Mouse (Mus musculus) liver, embryonic 15.5 days (tissue): Measurements from ENCODE around the gene Paqr9. TPM values are rescaled to one million over a fixed set of nuclear protein-coding genes. Genes with fewer than 3 reads are reported as not detected.
"Not testable (repeated sequence)": the region's sequence is repeated elsewhere in the genome, so short reads cannot be mapped to it uniquely, and the experiment has no call there.

Experiments
- ATAC-seq: fragments of 200-750 bp; cut with Nextera tagmentation; 2 replicates; pipeline ENCODE4 v1.8.0; 2017; ENCODE audit warnings: moderate number of reproducible peaks, mild to moderate bottlenecking, moderate library complexity; ENCODE audit not compliant: insufficient read depth
- H3K27ac ChIP-seq: fragments of 300-500 bp; sonication (generic); replicated peaks from 2 replicates; pipeline ENCODE4 v1.5.1; 2015; ENCODE audit warnings: mild to moderate bottlenecking, inconsistent platforms
- H3K27me3 ChIP-seq: fragments of 300-500 bp; sonication (generic); 2 replicates; pipeline ENCODE4 v1.6.1; 2015; ENCODE audit warnings: mild to moderate bottlenecking, inconsistent platforms
- H3K36me3 ChIP-seq: fragments of 300-500 bp; sonication (generic); replicated peaks from 2 replicates; pipeline ENCODE4 v1.6.1; 2015; ENCODE audit warnings: moderate library complexity, mild to moderate bottlenecking, inconsistent platforms
- H3K4me1 ChIP-seq: fragments of 300-500 bp; sonication (generic); replicated peaks from 2 replicates; pipeline ENCODE4 v1.6.1; 2015; ENCODE audit warnings: inconsistent platforms
- H3K4me2 ChIP-seq: fragments of 300-500 bp; sonication (generic); 2 replicates; pipeline ENCODE4 v1.6.1; 2015; ENCODE audit warnings: moderate library complexity, mild to moderate bottlenecking, inconsistent platforms
- H3K4me3 ChIP-seq: fragments of 300-500 bp; sonication (generic); replicated peaks from 2 replicates; pipeline ENCODE4 v1.5.1; 2015; ENCODE audit warnings: mild to moderate bottlenecking, inconsistent platforms
- H3K9ac ChIP-seq: fragments of 300-500 bp; sonication (generic); 2 replicates; pipeline ENCODE4 v1.6.1; 2015; ENCODE audit warnings: moderate library complexity, mild to moderate bottlenecking, inconsistent platforms
- H3K9me3 ChIP-seq: fragments of 300-500 bp; sonication (generic); replicated peaks from 2 replicates; pipeline ENCODE4 v1.6.1; 2016; ENCODE audit warnings: inconsistent platforms
- WGBS: fragments of 180-500 bp; shearing (Covaris S2); methylation state at CpG from one replicate; pipeline ENCODE4 v1.1.7; 2015; ENCODE audit warnings: mixed read lengths; ENCODE audit not compliant: insufficient replicate concordance; 5-methylcytosine and 5-hydroxymethylcytosine counted together
- polyA plus RNA-seq: library from polyadenylated mRNA; unstranded; fragments of >200 nt; fragmentation: Nextera tagmentation; extraction: Ambion mirVana; gene quantifications from 2 replicates; pipeline ENCODE4 v1.2.1, GENCODE M21; 2015

Paqr9 gene
- polyA plus RNA-seq, result 13.3 and 14.9 TPM in 2 replicates

GRCm38 (mm10) chr9:95559059-95559935, at the start of gene Paqr9:
Paqr9 (plus strand) TSS chr9:95559657.
- H3K4me1 ChIP-seq, result peaks cover 72% of the 10 kb centered on the region
- peak within 1 kb of the TSS; percentile 78 for H3K27ac ChIP-seq

GRCm38 (mm10) chr9:95510693-95511404, 48.6 kb upstream of the Paqr9 start:
- H3K27ac ChIP-seq, result peak overlapping the region; percentile 89
- H3K4me2 ChIP-seq, result peak overlapping the region; percentile 91
- H3K4me3 ChIP-seq, result peak overlapping the region; percentile 92
- H3K27me3 ChIP-seq, result no peaks in the 10 kb centered on the region
- peaks cover 31% of the 10 kb centered on the region for H3K4me1 ChIP-seq
- H3K36me3 ChIP-seq, result no peaks in the 10 kb centered on the region
- WGBS, result 1% methylated on average over 21 of the region's 21 CpGs
- ATAC-seq, result peak; percentile 10; the same call in 1 of the 2 replicates
- H3K9me3 ChIP-seq, result no peaks in the 10 kb centered on the region
- peak overlapping the region; percentile 92 for H3K9ac ChIP-seq

More at GRCm38 (mm10) chr9:95559059-95559935, at the start of gene Paqr9:
- peak; percentile 71 for ATAC-seq
- Histone ChIP-seq H3K9ac (peak within 1 kb of the TSS; percentile 63), H3K4me3 (peak within 1 kb of the TSS; percentile 72), H3K36me3 (no peaks in the 10 kb centered on the region), H3K27me3 (peaks cover 71% of the 10 kb centered on the region), H3K4me2 (peak within 1 kb of the TSS; percentile 92), H3K9me3 (no peaks in the 10 kb centered on the region)
- WGBS, result under 1% methylated on average over 77 of the region's 118 CpGs

- H3K9ac ChIP-seq, result peak within 1 kb of the TSS; percentile 92
- peak; percentile 93 for ATAC-seq
These were observed 47.8 kb upstream of the Paqr9 start, which contains the start of gene U2surp for GRCm38 (mm10) chr9:95511472-95512330. U2surp (minus strand) TSS chr9:95511996.

GRCm38 (mm10) chr9:95512331-95513030, 47.0 kb upstream of the Paqr9 start:
- peaks cover 28% of the 10 kb centered on the region for H3K4me1 ChIP-seq
- peak overlapping the region; percentile 92 for H3K4me3 ChIP-seq
- peak overlapping the region; percentile 91 for H3K4me2 ChIP-seq
- peak overlapping the region; percentile 61 for H3K9ac ChIP-seq
- no peaks in the 10 kb centered on the region for H3K9me3 ChIP-seq
- H3K36me3 ChIP-seq, result no peaks in the 10 kb centered on the region
- ATAC-seq, result peak; percentile 54
- no peaks in the 10 kb centered on the region for H3K27me3 ChIP-seq
- WGBS, result 18% methylated on average over 15 of the region's 15 CpGs
- peak overlapping the region; percentile 89 for H3K27ac ChIP-seq

More at GRCm38 (mm10) chr9:95511472-95512330, 47.8 kb upstream of the Paqr9 start, which contains the start of gene U2surp:
- Histone ChIP-seq H3K4me2 (peak within 1 kb of the TSS; percentile 91), H3K4me3 (peak within 1 kb of the TSS; percentile 92), H3K4me1 (peaks cover 31% of the 10 kb centered on the region), H3K27me3 (no peaks in the 10 kb centered on the region), H3K36me3 (no peaks in the 10 kb centered on the region), H3K9me3 (no peaks in the 10 kb centered on the region), H3K27ac (peak within 1 kb of the TSS; percentile 89)
- WGBS, result under 1% methylated on average over 74 of the region's 74 CpGs

- Histone ChIP-seq H3K36me3 (no peaks in the 10 kb centered on the region), H3K4me2 (no peak overlapping the region), H3K27ac (no peak overlapping the region), H3K27me3 (no peaks in the 10 kb centered on the region), H3K4me3 (no peak overlapping the region), H3K9me3 (no peaks in the 10 kb centered on the region), H3K9ac (no peak overlapping the region), H3K4me1 (peaks cover 28% of the 10 kb centered on the region)
- WGBS, result 83% methylated on average over 2 of the region's 2 CpGs
- no peak for ATAC-seq
These were observed 45.7 kb upstream of the Paqr9 start for GRCm38 (mm10) chr9:95513776-95514175.

- peaks cover 28% of the 10 kb centered on the region for H3K4me1 ChIP-seq
- not testable (repeated sequence) for H3K36me3 ChIP-seq, H3K27ac ChIP-seq, ATAC-seq, H3K27me3 ChIP-seq, H3K4me3 ChIP-seq, H3K4me2 ChIP-seq, H3K9me3 ChIP-seq, H3K9ac ChIP-seq
- WGBS, result 74% methylated on average over 3 of the region's 3 CpGs
These were observed 45.1 kb upstream of the Paqr9 start for GRCm38 (mm10) chr9:95514361-95514760.

- Histone ChIP-seq H3K27me3 (no peaks in the 10 kb centered on the region), H3K9ac (no peak overlapping the region), H3K9me3 (no peaks in the 10 kb centered on the region), H3K27ac (no peak overlapping the region), H3K4me3 (no peak overlapping the region), H3K36me3 (no peaks in the 10 kb centered on the region), H3K4me1 (0 out of 2 replicates have a peak, but pooled peaks cover 7% of the 10 kb centered on the region), H3K4me2 (no peak overlapping the region)
- WGBS, result 71% methylated on average over 5 of the region's 5 CpGs
- ATAC-seq, result no peak
These were observed 38.9 kb upstream of the Paqr9 start for GRCm38 (mm10) chr9:95520563-95520962.

GRCm38 (mm10) chr9:95521031-95521430, 38.4 kb upstream of the Paqr9 start:
- Histone ChIP-seq H3K27ac (no peak overlapping the region), H3K36me3 (no peaks in the 10 kb centered on the region), H3K4me1 (0 out of 2 replicates have a peak, but pooled peaks cover 7% of the 10 kb centered on the region), H3K9ac (no peak overlapping the region), H3K9me3 (no peaks in the 10 kb centered on the region), H3K4me2 (no peak overlapping the region), H3K27me3 (no peaks in the 10 kb centered on the region), H3K4me3 (no peak overlapping the region)
- no peak for ATAC-seq
- WGBS, result 77% methylated on average over 8 of the region's 8 CpGs

GRCm38 (mm10) chr9:95521566-95521965, 37.9 kb upstream of the Paqr9 start:
- Histone ChIP-seq H3K4me1 (0 out of 2 replicates have a peak, but pooled peaks cover 7% of the 10 kb centered on the region), H3K4me2 (peak overlapping the region; percentile 24; the same call in 1 of the 2 replicates), H3K36me3 (no peaks in the 10 kb centered on the region), H3K27me3 (no peaks in the 10 kb centered on the region), H3K27ac (no peak overlapping the region), H3K9ac (no peak overlapping the region), H3K4me3 (no peak overlapping the region), H3K9me3 (no peaks in the 10 kb centered on the region)
- ATAC-seq, result no peak
- WGBS, result 38% methylated on average over 10 of the region's 10 CpGs

GRCm38 (mm10) chr9:95522561-95522960, 36.9 kb upstream of the Paqr9 start:
- no peaks in the 10 kb centered on the region for H3K9me3 ChIP-seq
- no peaks in the 10 kb centered on the region for H3K36me3 ChIP-seq
- no peak overlapping the region for H3K4me3 ChIP-seq
- no peaks in the 10 kb centered on the region for H3K27me3 ChIP-seq
- no peak for ATAC-seq
- no peak overlapping the region for H3K4me2 ChIP-seq
- WGBS, result 72% methylated on average over 2 of the region's 2 CpGs
- no peak overlapping the region for H3K27ac ChIP-seq
- H3K9ac ChIP-seq, result no peak overlapping the region
- peaks cover 8% of the 10 kb centered on the region; the same call in 1 of the 2 replicates for H3K4me1 ChIP-seq
